In genomic region chr5:117712207-117712606, GRCm38 (mm10) we compare ENCODE assay signal across 17 mouse cellular contexts.
DNase-seq lines count a peak whose midpoint lies in the region; ATAC-seq lines count a peak whose summit lies in the region.
"Had no signal": no experiment of that assay in that cellular context is flagged by ENCODE, and none has a peak within 500 bp of the region (broad histone marks: within the 10 kb centered on the region; RNA-seq: fewer than 3 reads in every experiment).

No protein-coding gene starts in this region.

- peak; percentile 60; the same call in 1 of the 2 replicates for ATAC-seq in heart, embryonic 14.5 days (ENCODE audit: insufficient number of reproducible peaks, insufficient read depth, low FRiP score, low read depth)
- peak; percentile 93 for ATAC-seq in lung, embryonic 16.5 days (ENCODE audit: low read depth)
- ATAC-seq in hindbrain, embryonic 16.5 days, result no peak
- no peak for ATAC-seq in frontal cortex, adult (ENCODE audit: low TSS enrichment)
- ATAC-seq: forebrain, embryonic 13.5 days had no signal

- no peak overlapping the region for H3K9ac ChIP-seq in heart, embryonic 14.5 days (ENCODE audit: low read length)
- no peak overlapping the region for H3K9ac ChIP-seq in lung, embryonic 16.5 days (ENCODE audit: low read length)
- H3K9ac ChIP-seq in hindbrain, embryonic 16.5 days (ENCODE audit: low read depth, low read length), result no peak overlapping the region
- H3K9ac ChIP-seq: embryonic facial prominence, embryonic 12.5 days; forebrain, embryonic 13.5 days; limb, embryonic 15.5 days had no signal

- H3K4me2 ChIP-seq in heart, embryonic 14.5 days (ENCODE audit: low read length), result peak overlapping the region; percentile 49
- peak overlapping the region; percentile 24 for H3K4me2 ChIP-seq in lung, embryonic 16.5 days (ENCODE audit: low read depth, low read length)
- H3K4me2 ChIP-seq in hindbrain, embryonic 16.5 days (ENCODE audit: low read length), result no peak overlapping the region
- H3K4me2 ChIP-seq: embryonic facial prominence, embryonic 12.5 days; forebrain, embryonic 13.5 days; limb, embryonic 15.5 days had no signal

- peak; percentile 90 for DNase-seq in heart, adult 11 months
- no peak for DNase-seq in heart, postnatal 25 days (ENCODE audit: low spot score)
- peak; percentile 34 for DNase-seq in MN1 (ENCODE audit: low spot score)
- DNase-seq in thymus, postnatal 0 days (ENCODE audit: low spot score), result no peak
- DNase-seq: adrenal gland, postnatal 10 days; kidney, adult 18-20 months; midbrain, embryonic 14.5 days; retina, postnatal 1 day had no signal

- no peak overlapping the region for H3K4me3 ChIP-seq in heart, embryonic 14.5 days (ENCODE audit: control insufficient read depth in 1 of 2, insufficient read depth in 1 of 2, low read depth in 1 of 2, low read length in 2 of 2)
- no peak overlapping the region for H3K4me3 ChIP-seq in lung, embryonic 16.5 days (ENCODE audit: low read length)
- H3K4me3 ChIP-seq in hindbrain, embryonic 16.5 days (ENCODE audit: low read length), result no peak overlapping the region
- H3K4me3 ChIP-seq: embryonic facial prominence, embryonic 12.5 days; forebrain, embryonic 13.5 days; hindbrain, embryonic 10.5 days; limb, embryonic 15.5 days had no signal

- H3K9me3 ChIP-seq in heart, embryonic 14.5 days (ENCODE audit: control insufficient read depth, low read length), result 0 out of 2 replicates have a peak, but pooled peaks cover 5% of the 10 kb centered on the region
- 0 out of 2 replicates have a peak, but pooled peaks cover 3% of the 10 kb centered on the region for H3K9me3 ChIP-seq in lung, embryonic 16.5 days (ENCODE audit: control insufficient read depth, low read length)
- H3K9me3 ChIP-seq in hindbrain, embryonic 16.5 days (ENCODE audit: control insufficient read depth, low read length), result no peaks in the 10 kb centered on the region; the same call in 1 of the 2 replicates
- H3K9me3 ChIP-seq: embryonic facial prominence, embryonic 12.5 days had no signal

- intact Hi-C loops in heart, postnatal 25 days (cut with DNase I), result loop anchor here (5.0 kb wide), 1 partner anchor 90 kb away; no protein-coding TSS in a partner anchor

- H3K27me3 ChIP-seq in heart, embryonic 14.5 days (ENCODE audit: control insufficient read depth, insufficient read depth, low read length), result no peaks in the 10 kb centered on the region
- no peaks in the 10 kb centered on the region for H3K27me3 ChIP-seq in lung, embryonic 16.5 days (ENCODE audit: control insufficient read depth, insufficient read depth, low read depth, low read length)
- no peaks in the 10 kb centered on the region for H3K27me3 ChIP-seq in hindbrain, embryonic 16.5 days (replicated peaks; ENCODE audit: control insufficient read depth, insufficient read depth, low read length)
- H3K27me3 ChIP-seq: embryonic facial prominence, embryonic 12.5 days; forebrain, embryonic 13.5 days; limb, embryonic 15.5 days had no signal

- no peaks in the 10 kb centered on the region for H3K36me3 ChIP-seq in heart, embryonic 14.5 days (ENCODE audit: control insufficient read depth, insufficient read depth, low read length)
- H3K36me3 ChIP-seq in lung, embryonic 16.5 days (ENCODE audit: control insufficient read depth, insufficient read depth, low read length), result no peaks in the 10 kb centered on the region
- peaks cover 7% of the 10 kb centered on the region; the same call in 1 of the 2 replicates for H3K36me3 ChIP-seq in hindbrain, embryonic 16.5 days (ENCODE audit: control insufficient read depth, insufficient read depth, low read length)
- H3K36me3 ChIP-seq: embryonic facial prominence, embryonic 12.5 days; limb, embryonic 15.5 days had no signal

- peaks cover 8 to 12% of the 10 kb centered on the region in 2 experiments for H3K4me1 ChIP-seq in heart, embryonic 14.5 days (ENCODE audit: control insufficient read depth in 2 of 2, insufficient read depth in 2 of 2, low read length in 2 of 2)
- H3K4me1 ChIP-seq in lung, embryonic 16.5 days (replicated peaks; ENCODE audit: control insufficient read depth, insufficient read depth, low read length), result peaks cover 9% of the 10 kb centered on the region
- peaks cover 5% of the 10 kb centered on the region for H3K4me1 ChIP-seq in hindbrain, embryonic 16.5 days (ENCODE audit: control insufficient read depth, insufficient read depth, low read depth, low read length)
- H3K4me1 ChIP-seq: embryonic facial prominence, embryonic 12.5 days; limb, embryonic 15.5 days had no signal

- H3K27ac ChIP-seq in heart, embryonic 14.5 days (replicated peaks in 1 of 2; ENCODE audit: control insufficient read depth in 1 of 2, insufficient read depth in 1 of 2, low read depth in 2 of 2, low read length in 2 of 2), result 0 out of 4 replicates have a peak overlapping the region, but pooled peaks of 1 of the 2 experiments have one; percentile 37
- peak overlapping the region; percentile 24; the same call in 1 of the 2 replicates for H3K27ac ChIP-seq in lung, embryonic 16.5 days (ENCODE audit: low read length)
- H3K27ac ChIP-seq in hindbrain, embryonic 16.5 days (ENCODE audit: low read depth, low read length), result no peak overlapping the region
- H3K27ac ChIP-seq: embryonic facial prominence, embryonic 12.5 days; forebrain, embryonic 13.5 days; hindbrain, embryonic 10.5 days; limb, embryonic 15.5 days; macrophage had no signal

- 27% methylated on average over 12 of the region's 12 CpGs for WGBS in heart, embryonic 14.5 days
- 25% methylated on average over 12 of the region's 12 CpGs for WGBS in lung, embryonic 16.5 days
- WGBS in hindbrain, embryonic 16.5 days, result 55% methylated on average over 12 of the region's 12 CpGs

Comparison
In these comparisons a context has a peak if more than half of its experiments do, and no peak if none do; other contexts are left out.
1. DNase-seq: peak in heart, adult 11 months (single experiment) and MN1 (single experiment); none in heart, postnatal 25 days (single experiment) and thymus, postnatal 0 days (single experiment).
2. ATAC-seq: peak in heart, embryonic 14.5 days (single experiment) and lung, embryonic 16.5 days (single experiment); none in hindbrain, embryonic 16.5 days (single experiment) and frontal cortex, adult (single experiment).